Mouse (Mus musculus) forebrain, embryonic 16.5 days (tissue): ENCODE data around the gene Zfp524. TPM values are rescaled to one million over a fixed set of nuclear protein-coding genes. Genes with fewer than 3 reads are reported as not detected.

Experiments used
- ATAC-seq: fragments of 200-750 bp; cut with Nextera tagmentation; 2 replicates; pipeline ENCODE4 v1.8.0; 2017; ENCODE audit warnings: mild to moderate bottlenecking, moderate library complexity
- H3K27ac ChIP-seq: fragments of 300-500 bp; sonication (generic); 2 replicates; pipeline ENCODE4 v1.5.1; 2014; ENCODE audit warnings: low read length, control low read depth
- H3K27me3 ChIP-seq: fragments of 300-500 bp; sonication (generic); replicated peaks from 2 replicates; pipeline ENCODE4 v1.6.1; 2014; ENCODE audit warnings: low read length; ENCODE audit not compliant: control insufficient read depth, insufficient read depth
- H3K36me3 ChIP-seq: fragments of 300-500 bp; sonication (generic); 2 replicates; pipeline ENCODE4 v1.6.1; 2014; ENCODE audit not compliant: control insufficient read depth, insufficient read depth
- H3K4me1 ChIP-seq: fragments of 300-500 bp; sonication (generic); replicated peaks from 2 replicates; pipeline ENCODE4 v1.6.1; 2014; ENCODE audit warnings: low read length; ENCODE audit not compliant: control insufficient read depth, insufficient read depth
- H3K4me2 ChIP-seq: fragments of 300-500 bp; sonication (generic); 2 replicates; pipeline ENCODE4 v1.6.1; 2014; ENCODE audit warnings: mild to moderate bottlenecking, low read length, control low read depth
- H3K4me3 ChIP-seq: fragments of 300-500 bp; sonication (generic); replicated peaks from 2 replicates; pipeline ENCODE4 v1.5.1; 2014; ENCODE audit warnings: mild to moderate bottlenecking, low read length, control low read depth
- H3K9ac ChIP-seq: fragments of 300-500 bp; sonication (generic); replicated peaks from 2 replicates; pipeline ENCODE4 v1.6.1; 2014; ENCODE audit warnings: low read depth, low read length, control low read depth
- H3K9me3 ChIP-seq: fragments of 300-500 bp; sonication (generic); 2 replicates; pipeline ENCODE4 v1.6.1; 2016; ENCODE audit warnings: low read length; ENCODE audit not compliant: control insufficient read depth
- WGBS: fragments of 180-500 bp; shearing (Covaris S2); extraction: QIAGEN DNeasy Blood & Tissue Kit; methylation state at CpG from one replicate; pipeline ENCODE4 v1.1.7; 2014; 5-methylcytosine and 5-hydroxymethylcytosine counted together
- polyA plus RNA-seq: library from polyadenylated mRNA; unstranded; fragments of >200 nt; fragmentation: Nextera tagmentation; extraction: Ambion mirVana; gene quantifications from 2 replicates; pipeline ENCODE4 v1.2.1, GENCODE M21; 2015

Gene Zfp524
- polyA plus RNA-seq, 1 experiment from 2014 or later: 11.3 TPM

DNA sequence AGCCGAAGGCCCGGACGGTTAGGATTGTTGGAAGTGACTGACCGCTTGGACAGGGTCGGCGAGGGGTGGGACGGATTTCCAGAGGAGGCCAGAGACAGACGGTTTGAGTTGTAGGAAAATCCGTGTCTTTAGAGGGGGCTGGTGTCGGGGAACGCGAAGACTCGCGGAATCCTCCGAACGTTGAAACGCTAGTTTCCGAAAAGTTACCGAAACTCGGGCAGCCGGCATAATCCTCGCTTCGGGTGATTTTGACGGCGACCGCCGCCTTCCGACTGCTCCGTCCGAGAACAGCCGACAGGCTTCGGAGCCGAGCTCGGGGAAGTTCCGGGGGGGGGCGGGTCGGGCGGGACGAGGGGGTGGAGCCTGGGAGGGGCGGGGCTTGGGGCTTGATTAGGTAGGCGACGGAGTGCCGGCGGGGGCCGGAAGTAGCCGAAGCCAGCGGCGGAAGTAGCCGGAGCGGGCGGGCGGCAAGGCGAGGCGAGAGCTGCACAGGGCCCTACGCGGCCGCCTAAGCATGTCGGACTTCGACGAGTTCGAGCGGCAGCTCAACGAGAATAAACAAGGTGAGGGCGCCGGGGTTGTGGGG lies 47.7 kb downstream of the Zfp524 start, which contains the start of gene U2af2:
TSS of gene U2af2 (plus strand) at position 370 of the 586 bp plus-strand sequence.
- Histone ChIP-seq H3K4me1 (peaks cover 50% of the 10 kb centered on the region), H3K36me3 (0 out of 2 replicates have a peak, but pooled peaks cover 3% of the 10 kb centered on the region), H3K9ac (peak within 1 kb of the TSS; percentile 71), H3K9me3 (no peaks in the 10 kb centered on the region), H3K27ac (peak within 1 kb of the TSS; percentile 96), H3K27me3 (peaks cover 7% of the 10 kb centered on the region; the same call in 1 of the 2 replicates), H3K4me3 (peak within 1 kb of the TSS; percentile 83), H3K4me2 (peak within 1 kb of the TSS; percentile 97)
- peak; percentile 76 for ATAC-seq
- WGBS: under 1% methylated on average over 65 of the region's 65 CpGs

DNA sequence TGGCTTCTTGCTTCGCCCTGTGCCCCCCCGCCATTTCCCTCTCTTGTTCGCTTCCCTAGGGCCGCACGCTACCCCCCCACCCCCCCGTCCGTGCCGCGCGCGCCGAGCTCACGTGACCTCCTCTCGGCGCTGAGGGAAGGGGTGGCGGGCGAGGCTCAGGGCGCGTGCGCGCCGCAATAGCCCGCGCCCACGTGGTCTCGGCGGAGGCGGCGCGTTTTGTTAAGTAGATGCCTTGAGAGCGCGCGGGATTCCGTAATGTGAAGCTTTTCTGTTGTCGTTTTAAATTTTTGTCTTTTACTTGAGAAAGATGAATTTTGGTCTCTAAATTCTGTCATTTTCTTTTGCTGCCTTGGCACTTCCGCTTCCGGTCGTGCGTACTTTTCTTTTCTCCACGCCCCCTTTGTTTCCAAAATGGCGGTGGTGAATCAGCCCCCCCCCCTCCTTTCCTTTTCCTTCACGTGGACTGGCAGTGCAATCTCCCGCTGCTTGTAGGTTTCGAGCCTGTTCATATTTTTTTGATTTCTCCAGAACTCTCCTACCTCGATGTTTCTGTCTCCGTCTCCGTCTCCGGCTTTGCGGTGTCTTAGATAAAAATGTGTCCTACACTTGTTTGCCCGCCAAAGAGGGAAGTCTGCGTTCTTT lies 48.3 kb downstream of the Zfp524 start:
- Histone ChIP-seq H3K4me2 (peak overlapping the region; percentile 97), H3K9ac (peak overlapping the region; percentile 65), H3K36me3 (0 out of 2 replicates have a peak, but pooled peaks cover 3% of the 10 kb centered on the region), H3K27me3 (peaks cover 5% of the 10 kb centered on the region; the same call in 1 of the 2 replicates), H3K4me3 (peak overlapping the region; percentile 83), H3K9me3 (no peaks in the 10 kb centered on the region), H3K27ac (peak overlapping the region; percentile 96), H3K4me1 (peaks cover 45% of the 10 kb centered on the region)
- WGBS: 0% methylated on average over 42 of the region's 51 CpGs
- peak; percentile 36 for ATAC-seq

DNA sequence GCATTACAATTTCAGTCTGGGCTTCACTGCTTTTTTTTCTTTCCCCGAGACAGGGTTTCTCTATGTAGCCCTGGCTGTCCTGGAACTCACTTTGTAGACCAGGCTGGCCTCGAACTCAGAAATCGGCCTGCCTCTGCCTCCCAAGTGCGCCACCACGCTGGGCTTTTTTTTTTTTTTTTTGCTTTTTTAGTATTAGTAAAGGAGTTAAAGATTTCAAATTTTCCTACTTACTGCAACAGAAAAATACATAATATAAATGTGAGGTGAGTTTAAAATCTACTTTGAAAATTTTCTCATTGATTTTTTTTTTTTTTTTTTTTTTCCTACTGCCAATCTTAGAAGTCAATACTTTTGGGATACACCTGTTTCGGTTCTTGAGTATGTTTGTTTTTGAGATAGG lies 50.7 kb downstream of the Zfp524 start:
- no peak overlapping the region for H3K9ac ChIP-seq
- 92% methylated on average over 6 of the region's 6 CpGs for WGBS
- ATAC-seq: no peak
- no peak overlapping the region for H3K4me2 ChIP-seq
- peaks cover 11% of the 10 kb centered on the region for H3K36me3 ChIP-seq
- H3K9me3 ChIP-seq: no peaks in the 10 kb centered on the region
- no peak overlapping the region for H3K27ac ChIP-seq
- H3K27me3 ChIP-seq: no peaks in the 10 kb centered on the region
- H3K4me3 ChIP-seq: no peak overlapping the region
- H3K4me1 ChIP-seq: peaks cover 35% of the 10 kb centered on the region

Other genes starting within 250 kb of the Zfp524 start
- gene Fam71e2, start 243.1 kb upstream of the Zfp524 start, polyA plus RNA-seq: not detected in 2 replicates
- 0.53 and 1.1 TPM in 2 replicates for gene Il11, start 231.6 kb upstream of the Zfp524 start, polyA plus RNA-seq
- gene Tmem190, start 231.5 kb upstream of the Zfp524 start, polyA plus RNA-seq: not detected in 2 replicates
- gene Tmem238, start 224.8 kb upstream of the Zfp524 start, polyA plus RNA-seq: 3.3 and 4.1 TPM in 2 replicates
- gene Rpl28, start 221.5 kb upstream of the Zfp524 start, polyA plus RNA-seq: 173 and 179 TPM in 2 replicates
- 291 and 311 TPM in 2 replicates for gene Ube2s, start 201.8 kb upstream of the Zfp524 start, polyA plus RNA-seq
- 8.7 and 13.2 TPM in 2 replicates for gene Shisa7, start 169.7 kb upstream of the Zfp524 start, polyA plus RNA-seq
- 3.2 and 4.3 TPM in 2 replicates for gene Isoc2b, start 144.2 kb upstream of the Zfp524 start, polyA plus RNA-seq
- gene Isoc2a, start 137.3 kb upstream of the Zfp524 start, polyA plus RNA-seq: 0.52 and 0.92 TPM in 2 replicates
- gene Gm36210, start 107.9 kb upstream of the Zfp524 start, polyA plus RNA-seq: 0.25 and 0.60 TPM in 2 replicates
- gene Zfp628, start 99.2 kb upstream of the Zfp524 start, polyA plus RNA-seq: 3.4 and 3.9 TPM in 2 replicates
- 32.0 and 38.3 TPM in 2 replicates for gene Nat14, start 92.4 kb upstream of the Zfp524 start, polyA plus RNA-seq
- 0.34 and 0.39 TPM in 2 replicates for gene Ssc5d, start 88.6 kb upstream of the Zfp524 start, polyA plus RNA-seq
- gene Sbk2, start 50.0 kb upstream of the Zfp524 start, polyA plus RNA-seq: not detected in 2 replicates
- gene Sbk3, start 43.2 kb upstream of the Zfp524 start, polyA plus RNA-seq: 0.84 and 0.91 TPM in 2 replicates
- 58.4 and 62.2 TPM in 2 replicates for gene Zfp579, start 18.3 kb upstream of the Zfp524 start, polyA plus RNA-seq
- gene Fiz1, start 282 bp downstream of the Zfp524 start, polyA plus RNA-seq: 43.7 and 46.1 TPM in 2 replicates
- 0.91 TPM in 1 of 2 replicates, not detected in the other for gene Gm44973, start 1.1 kb downstream of the Zfp524 start, polyA plus RNA-seq
- gene Zfp865, start 6.0 kb downstream of the Zfp524 start, polyA plus RNA-seq: 5.9 and 6.5 TPM in 2 replicates
- gene Ccdc106, start 6.1 kb downstream of the Zfp524 start, polyA plus RNA-seq: 50.5 and 59.1 TPM in 2 replicates
- not detected in 2 replicates for gene 4632433K11Rik, start 19.7 kb downstream of the Zfp524 start, polyA plus RNA-seq
- gene Zfp784, start 24.0 kb downstream of the Zfp524 start, polyA plus RNA-seq: 8.0 and 9.5 TPM in 2 replicates
- gene Zfp580, start 37.1 kb downstream of the Zfp524 start, polyA plus RNA-seq: 52.7 and 62.4 TPM in 2 replicates
- 125 and 128 TPM in 2 replicates for gene U2af2, start 47.7 kb downstream of the Zfp524 start, polyA plus RNA-seq
- 97.9 and 104 TPM in 2 replicates for gene Epn1, start 65.8 kb downstream of the Zfp524 start, polyA plus RNA-seq
- gene Rfpl4, start 102.5 kb downstream of the Zfp524 start, polyA plus RNA-seq: 0.14 TPM in 1 of 2 replicates, not detected in the other
- 0.32 TPM in 1 of 2 replicates, not detected in the other for gene Rasl2-9, start 111.5 kb downstream of the Zfp524 start, polyA plus RNA-seq
- not detected in 2 replicates for gene Vmn1r55, start 135.3 kb downstream of the Zfp524 start, polyA plus RNA-seq
- gene Vmn1r56, start 182.3 kb downstream of the Zfp524 start, polyA plus RNA-seq: not detected in 2 replicates
- gene Vmn1r57, start 204.1 kb downstream of the Zfp524 start, polyA plus RNA-seq: not detected in 2 replicates